Mouse (Mus musculus): ENCODE measurements around the gene Tnfsf15.

- no peak for TF ChIP-seq CTCF (conservative IDR thresholded peaks at IDR 0.05; ENCODE audit: low read length)
- no peak for TF ChIP-seq NANOG (IDR thresholded peaks at IDR 0.05; ENCODE audit: borderline replicate concordance, low read length)
- TF ChIP-seq POU5F1 (IDR thresholded peaks at IDR 0.05; ENCODE audit: borderline replicate concordance, low read length): no peak
Measured at GRCm38 (mm10) chr4:63772514-63772913, 27.6 kb upstream of the Tnfsf15 start.
